Mouse (Mus musculus) spleen, adult 18-20 months (tissue): ENCODE measurements around the gene Apol8.
"Not testable (repeated sequence)": the region's sequence is repeated elsewhere in the genome, so short reads cannot be mapped to it uniquely, and the experiment has no call there.

ENCODE experiments used
- DNase-seq, 2 experiments: peaks; one replicate each; pipeline ENCODE4 v3.0.0; 2022; ENCODE audit warnings: mixed read lengths in 2 of 2

Gene Apol8

DNA sequence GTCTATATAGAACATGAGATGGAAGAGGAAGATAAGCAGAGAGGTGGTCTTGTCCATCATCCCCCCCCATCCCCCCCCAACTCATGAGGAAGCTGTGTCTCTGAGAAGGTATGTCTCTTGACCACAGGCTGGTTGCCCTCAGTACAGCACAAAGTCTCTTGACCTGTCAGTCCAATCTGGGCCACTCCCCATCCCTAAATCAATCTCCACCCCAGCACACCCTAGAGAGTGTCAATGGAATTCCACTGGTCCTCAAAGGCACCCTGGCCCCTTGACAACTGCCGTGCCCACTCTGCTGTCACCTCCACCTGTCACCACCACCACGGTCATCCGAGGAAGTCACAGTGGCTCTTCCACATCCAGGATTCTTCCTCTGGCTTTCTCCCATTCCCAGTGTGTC is 8.4 kb downstream of the Apol8 start:
- DNase-seq: no peak

DNA sequence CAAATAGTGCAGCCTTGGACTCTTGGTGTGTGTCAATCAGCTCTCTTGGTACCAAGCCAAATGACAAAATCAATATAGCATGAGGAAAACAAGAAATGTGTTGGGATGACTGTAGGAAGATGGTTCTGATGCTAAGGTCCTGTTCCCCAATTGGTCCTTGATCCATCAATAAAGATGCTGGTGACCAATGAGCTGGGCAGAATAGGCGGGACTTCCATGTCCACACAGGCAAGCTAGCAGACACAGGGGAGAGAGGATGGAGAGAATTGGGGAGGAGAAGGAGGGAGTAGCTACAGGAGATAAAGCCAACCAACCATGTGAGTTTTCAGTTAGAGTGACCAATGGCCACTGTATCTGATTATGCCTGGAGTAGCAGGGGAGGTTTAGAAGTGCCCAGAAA is 10.5 kb downstream of the Apol8 start:
- no peak for DNase-seq

- DNase-seq: no peak
Measured at GRCm38 (mm10) chr15:77745081-77745480, 11.7 kb downstream of the Apol8 start.

DNA sequence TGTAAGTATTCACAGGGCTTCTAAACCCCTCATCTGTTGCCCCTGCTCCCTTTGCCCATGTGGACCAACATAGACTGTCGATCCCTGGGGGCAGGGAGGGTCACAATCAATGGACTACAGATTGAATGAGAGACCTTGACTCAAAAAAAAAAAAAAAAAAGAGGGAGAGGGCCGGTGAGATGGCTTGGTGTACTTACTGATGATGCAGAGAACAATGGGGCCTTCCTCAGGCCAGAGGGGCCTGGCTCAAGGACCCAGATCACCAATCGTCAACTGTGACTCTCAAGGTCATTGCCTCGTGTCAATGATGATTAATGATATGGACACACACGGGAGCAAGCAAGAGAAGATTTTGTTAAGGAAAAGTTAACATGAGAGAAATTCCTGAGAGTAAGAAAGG is 12.2 kb downstream of the Apol8 start:
- no peak for DNase-seq

DNA sequence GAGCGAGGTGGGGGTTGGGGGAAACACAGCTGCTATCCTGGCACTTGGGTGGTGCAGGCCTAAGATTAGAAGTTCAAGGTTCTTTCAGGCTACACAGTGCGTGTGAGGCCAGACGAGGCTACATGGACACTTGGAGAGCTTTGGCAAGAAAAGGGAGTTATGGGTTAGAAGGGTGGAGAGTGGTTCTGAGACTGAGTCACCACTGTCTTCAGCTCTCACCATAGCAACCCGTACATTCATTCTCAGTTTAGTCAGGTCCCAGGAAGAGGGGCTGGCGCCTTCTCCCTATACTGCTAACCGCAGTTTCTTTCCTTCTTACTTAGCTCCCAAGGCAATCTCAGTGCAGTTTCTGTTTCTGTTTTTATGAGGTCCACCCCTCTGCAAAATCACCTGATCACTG is 15.2 kb downstream of the Apol8 start:
- not testable (repeated sequence) for DNase-seq

DNA sequence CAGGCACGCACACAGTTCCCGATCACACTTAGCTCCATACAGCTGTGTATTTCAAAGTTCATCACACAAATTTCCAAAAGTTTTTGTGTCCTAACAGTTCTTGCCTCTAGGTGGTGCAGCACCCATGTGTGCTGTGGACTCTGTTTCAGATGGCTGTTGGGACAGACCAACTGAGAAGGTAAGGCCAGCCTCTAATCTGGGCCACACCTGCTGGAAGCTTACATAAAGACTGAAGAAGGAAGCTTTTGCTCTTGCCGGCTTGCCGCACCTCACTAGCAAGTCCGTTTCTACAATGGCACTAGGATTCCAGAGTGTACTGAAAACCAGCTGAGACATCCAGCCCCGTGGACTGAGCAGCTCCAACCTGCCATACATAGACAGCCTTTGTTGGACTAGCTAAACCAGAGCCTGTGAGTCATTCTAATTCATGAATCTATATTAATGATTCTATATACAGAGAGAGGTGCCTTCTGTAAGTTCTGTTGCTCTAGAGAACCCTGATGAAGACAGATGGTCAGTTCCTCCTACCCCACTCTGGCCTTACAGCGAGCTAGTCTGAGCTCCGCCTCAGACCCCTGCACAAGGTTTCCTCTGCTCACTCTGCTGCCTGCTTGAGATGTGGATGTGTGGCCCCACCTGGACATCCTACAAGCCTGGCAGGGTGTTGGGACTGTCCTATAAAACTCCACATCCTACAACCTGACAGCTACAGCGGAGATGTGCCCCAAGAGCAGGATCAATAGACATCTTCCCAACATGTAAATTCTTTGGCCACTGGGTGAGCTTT is 16.1 kb downstream of the Apol8 start:
- DNase-seq: no peak

- DNase-seq: not testable (repeated sequence)
Measured at GRCm38 (mm10) chr15:77733903-77734302, 22.9 kb downstream of the Apol8 start.

GRCm38 (mm10) chr15:77733380-77733779 is 23.4 kb downstream of the Apol8 start:
- not testable (repeated sequence) for DNase-seq

GRCm38 (mm10) chr15:77732851-77733250 is 24.0 kb downstream of the Apol8 start:
- DNase-seq: not testable (repeated sequence)

- no peak for DNase-seq
Measured at GRCm38 (mm10) chr15:77731605-77732004, 25.2 kb downstream of the Apol8 start.

DNA sequence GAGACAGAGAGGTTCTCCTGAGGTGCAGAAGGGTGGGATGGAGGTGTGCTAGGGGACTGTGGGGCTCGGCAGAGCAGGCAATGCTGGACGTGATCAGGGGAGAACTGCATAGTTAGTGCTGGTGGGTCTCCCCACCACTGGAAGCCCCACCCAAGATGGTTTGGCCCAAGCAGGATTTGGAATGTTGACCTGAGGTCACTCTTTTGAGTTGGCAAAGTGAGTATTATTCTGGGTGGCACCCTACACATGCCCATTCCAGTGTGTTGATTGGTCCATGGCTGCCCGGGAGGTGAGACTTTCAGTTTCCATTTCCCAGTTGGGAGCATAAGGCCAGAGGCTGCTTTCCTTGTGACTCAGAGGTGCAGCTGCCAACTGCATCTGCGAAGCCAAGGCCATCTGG is 28.1 kb downstream of the Apol8 start, which contains the start of gene Apol9b:
Gene Apol9b (plus strand): TSS at position 301 of the 400 bp plus-strand sequence.
- DNase-seq: not testable (repeated sequence)

DNA sequence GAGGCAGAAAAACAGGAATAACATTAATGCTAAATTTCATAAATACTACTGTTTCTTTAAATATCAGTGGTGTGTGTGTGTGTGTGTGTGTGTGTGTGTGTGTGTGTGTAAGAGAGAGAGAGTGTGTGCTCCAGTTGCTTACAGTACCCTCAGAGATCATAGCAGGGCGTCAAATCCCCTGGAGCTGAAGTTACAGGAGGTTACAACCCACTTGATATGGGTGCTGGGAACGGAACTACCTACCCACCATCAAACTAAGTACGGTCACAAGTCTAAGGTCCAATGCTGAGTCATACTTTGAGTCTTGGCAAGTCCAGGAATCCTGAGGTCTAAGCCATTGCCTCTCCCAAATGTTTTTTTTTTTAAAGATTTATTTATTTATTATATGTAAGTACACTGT is 29.1 kb downstream of the Apol8 start:
- DNase-seq: not testable (repeated sequence)

DNA sequence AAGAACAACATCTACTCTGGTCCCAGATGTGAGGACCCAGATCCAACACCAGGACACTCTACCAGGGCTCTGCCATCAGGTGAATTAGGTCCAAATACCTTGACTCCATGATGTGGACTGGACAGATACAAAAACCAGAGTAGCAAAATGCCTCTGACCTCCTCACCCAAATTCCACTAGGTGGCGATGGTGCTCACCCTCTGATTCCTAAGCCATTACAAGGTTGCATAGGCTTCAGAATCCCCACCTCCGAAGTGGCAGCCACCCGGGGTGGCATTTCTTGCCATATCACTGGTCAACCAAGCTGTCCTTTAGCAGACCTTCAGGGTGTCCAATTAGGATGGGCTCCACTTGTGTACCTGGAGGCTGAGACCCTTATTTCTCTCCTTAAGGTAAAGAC is 29.7 kb downstream of the Apol8 start:
- DNase-seq: not testable (repeated sequence)

GRCm38 (mm10) chr15:77725393-77726020 is 31.3 kb downstream of the Apol8 start:
- not testable (repeated sequence) for DNase-seq

GRCm38 (mm10) chr15:77724208-77724911 is 32.4 kb downstream of the Apol8 start:
- DNase-seq: not testable (repeated sequence)

GRCm38 (mm10) chr15:77721509-77721908 is 35.3 kb downstream of the Apol8 start:
- not testable (repeated sequence) for DNase-seq

GRCm38 (mm10) chr15:77718240-77718639 is 38.6 kb downstream of the Apol8 start:
- not testable (repeated sequence) for DNase-seq

GRCm38 (mm10) chr15:77708936-77709335 is 47.9 kb downstream of the Apol8 start:
- not testable (repeated sequence) for DNase-seq

GRCm38 (mm10) chr15:77705306-77705705 is 51.5 kb downstream of the Apol8 start:
- DNase-seq: not testable (repeated sequence)

DNA sequence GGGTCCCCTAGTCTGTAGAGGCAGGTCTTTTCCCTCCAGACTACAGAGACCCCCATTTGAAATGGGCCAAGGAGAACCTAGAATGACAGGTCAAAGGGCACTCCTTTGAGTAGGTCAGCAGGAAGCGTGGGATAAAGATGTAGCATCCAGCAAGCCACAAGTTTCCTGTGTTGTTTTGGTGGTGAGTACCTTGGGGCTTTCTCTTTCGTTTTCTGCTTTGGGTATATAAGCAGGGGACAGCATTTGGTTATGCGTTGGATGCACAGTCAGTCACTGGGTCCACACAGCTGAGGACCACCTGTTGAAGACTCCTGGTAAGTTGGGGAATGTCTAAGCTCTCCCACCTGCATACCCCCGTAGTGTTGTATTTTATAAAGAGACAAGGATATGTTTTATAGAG is 58.1 kb downstream of the Apol8 start, which contains the start of gene Apol7e:
Gene Apol7e (plus strand): TSS at position 202 of the 400 bp plus-strand sequence.
- DNase-seq: not testable (repeated sequence)
